Mouse (Mus musculus): ENCODE data around the gene Cyp2c70.

GRCm38 (mm10) chr19:40232560-40232959, 45.4 kb upstream of the Cyp2c70 start:
- no peak for TF ChIP-seq CTCF (conservative IDR thresholded peaks at IDR 0.05; ENCODE audit: low read length)
- TF ChIP-seq NANOG (IDR thresholded peaks at IDR 0.05; ENCODE audit: borderline replicate concordance, low read length) = no peak

Measured in E14TG2a.4 (cell line).